Mouse (Mus musculus): ENCODE results near the gene Kcnc1.

Gene Kcnc1

DNA sequence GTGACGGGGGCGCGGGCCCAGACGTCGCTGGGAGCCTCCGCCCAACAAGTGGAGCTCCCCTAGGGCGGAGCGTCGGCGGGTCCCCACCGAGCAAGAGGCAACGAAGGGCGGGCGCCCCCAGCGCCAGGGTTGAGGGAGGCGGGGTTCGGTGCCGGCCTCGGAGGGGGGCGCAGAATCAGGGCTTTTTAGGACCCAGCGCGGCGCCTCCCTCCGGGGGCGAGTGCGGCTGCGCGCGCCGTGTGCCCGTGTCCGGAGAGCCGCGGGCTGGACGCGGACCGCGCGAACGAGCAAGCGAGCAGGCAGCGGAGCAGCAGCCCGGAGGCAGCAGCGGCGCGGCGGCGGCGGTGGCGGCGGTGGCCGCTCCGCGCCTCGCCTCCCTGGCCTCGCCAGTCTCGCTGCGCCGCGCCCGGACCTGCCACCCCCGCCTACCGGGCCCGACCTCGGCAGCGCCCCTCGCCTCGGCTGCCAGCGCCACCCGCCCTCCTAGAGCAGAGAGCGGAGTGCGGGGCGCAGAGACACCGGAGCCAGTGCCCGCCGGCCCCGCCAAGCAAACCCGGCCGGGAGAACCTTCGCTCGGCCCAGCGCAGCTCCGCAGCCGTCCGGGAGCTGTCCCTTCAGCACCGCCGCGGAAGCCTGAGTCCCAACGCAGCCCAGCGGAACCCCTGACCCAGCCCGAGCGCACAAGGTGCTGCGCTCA, at the start of gene Kcnc1:
Gene Kcnc1, plus strand, starts transcription at position 267 of the 697 bp plus-strand sequence.
- no peak for DNase-seq (ENCODE audit: low read depth, low spot score)

DNA sequence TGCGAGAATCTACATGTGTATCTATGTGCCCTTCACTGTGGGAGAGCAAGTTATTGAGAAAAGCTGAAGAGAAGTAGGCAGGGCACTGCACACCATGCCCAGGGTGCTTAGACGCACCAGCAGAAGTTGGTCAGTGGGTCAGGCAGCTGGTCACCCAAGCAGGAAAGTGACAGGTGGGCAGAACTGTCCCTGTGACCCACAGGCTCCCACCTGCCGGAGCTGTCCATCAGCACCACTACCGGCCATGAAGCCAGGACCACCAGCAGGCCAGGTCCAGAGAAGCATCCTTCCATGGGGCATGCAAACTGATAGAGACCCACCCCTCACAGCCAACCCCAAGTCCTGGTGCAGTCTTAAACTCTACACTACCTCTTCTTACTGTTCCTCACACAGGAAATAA, 48.6 kb upstream of the Kcnc1 start:
- no peak for DNase-seq (ENCODE audit: low read depth, low spot score)

DNA sequence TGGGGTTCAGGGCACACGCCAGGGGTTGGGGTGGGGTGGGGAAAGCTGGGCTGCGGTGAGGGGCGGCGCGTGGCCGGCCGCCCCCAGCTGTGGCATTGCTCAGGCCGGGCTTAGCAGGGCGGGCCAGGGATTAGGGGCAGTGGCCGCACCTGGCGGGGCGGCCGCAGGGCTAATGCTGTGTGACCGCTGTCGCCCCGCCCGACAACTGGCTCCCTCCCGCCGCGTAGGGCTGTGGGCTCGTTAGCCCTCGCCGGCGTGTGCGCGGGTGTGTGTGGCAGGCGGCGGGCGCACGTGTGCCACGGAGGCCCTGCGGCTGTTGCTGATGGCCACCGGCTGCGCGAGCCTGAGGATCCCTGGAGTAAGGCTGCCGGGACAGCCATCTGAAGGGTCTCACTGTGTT, 47.5 kb upstream of the Kcnc1 start:
- DNase-seq (ENCODE audit: low read depth, low spot score): no peak

DNA sequence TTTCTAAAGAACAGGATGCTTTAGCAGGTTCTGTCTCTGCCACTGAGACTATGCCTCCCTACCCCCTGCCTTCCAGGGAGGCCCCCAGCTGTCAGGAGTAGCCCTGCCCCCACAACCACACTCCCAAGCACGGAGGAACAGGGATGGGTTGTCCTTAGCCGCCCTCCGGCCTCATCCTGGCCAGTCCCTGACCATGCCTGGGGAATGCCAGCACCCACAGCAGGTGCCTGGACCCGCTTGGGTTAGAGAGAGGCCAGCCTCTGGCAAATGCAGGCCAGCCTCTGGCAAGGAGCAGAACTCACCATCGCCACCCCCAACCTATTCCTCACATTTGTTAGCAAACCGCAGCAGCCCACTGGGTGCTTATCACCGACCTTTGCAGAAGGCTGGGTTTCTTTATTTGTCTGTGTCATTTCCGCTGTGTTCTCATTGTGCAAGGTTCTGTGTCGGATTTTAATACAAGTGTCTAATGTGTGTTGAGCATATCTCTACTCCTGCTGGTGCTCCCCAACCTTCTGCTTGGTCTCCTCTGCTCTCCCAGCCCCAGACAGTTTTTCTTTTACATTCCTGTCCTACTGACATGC, 46.1 kb upstream of the Kcnc1 start:
- no peak for DNase-seq (ENCODE audit: low read depth, low spot score)

DNA sequence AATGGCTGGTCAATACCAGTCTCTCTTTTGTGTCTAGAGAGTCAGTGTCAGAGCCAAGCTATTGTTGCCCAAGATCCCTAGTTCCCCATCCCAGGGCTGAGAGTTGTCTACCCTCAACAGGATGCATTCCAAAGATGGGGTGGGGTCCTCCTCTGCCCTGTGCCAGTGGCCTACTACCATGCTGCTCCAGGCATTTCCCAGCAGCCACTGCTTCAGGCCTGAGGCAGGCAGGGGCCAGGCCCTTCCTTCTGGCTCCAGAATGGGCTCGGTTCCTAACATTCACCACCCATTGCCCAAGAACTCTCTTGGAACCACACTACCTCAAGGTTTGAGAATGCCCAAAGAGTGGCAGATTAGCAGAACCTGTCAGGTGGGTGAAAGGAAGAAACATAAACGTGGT, 43.5 kb upstream of the Kcnc1 start:
- DNase-seq (ENCODE audit: low read depth, low spot score): no peak

DNA sequence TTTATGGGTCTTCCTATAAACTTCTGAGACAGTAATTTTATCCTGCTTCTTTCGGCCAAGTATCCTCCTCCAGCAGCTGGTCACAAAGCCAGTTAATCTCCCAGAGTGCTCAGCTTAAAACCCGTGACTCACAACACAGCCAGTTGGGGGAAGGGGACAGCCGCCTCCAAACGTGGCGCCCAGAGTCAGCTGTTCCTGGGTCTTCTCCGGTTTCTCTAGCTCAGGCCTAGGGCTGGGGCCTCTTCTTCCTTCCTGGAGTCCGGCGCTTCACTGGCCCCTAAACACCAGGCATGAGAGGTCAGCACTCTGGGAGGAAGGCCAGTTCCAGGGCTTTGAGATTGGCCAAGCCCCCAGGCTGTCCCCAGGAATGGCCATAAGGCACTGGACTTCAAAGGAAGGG, 43.1 kb upstream of the Kcnc1 start:
- DNase-seq (ENCODE audit: low read depth, low spot score): no peak

DNA sequence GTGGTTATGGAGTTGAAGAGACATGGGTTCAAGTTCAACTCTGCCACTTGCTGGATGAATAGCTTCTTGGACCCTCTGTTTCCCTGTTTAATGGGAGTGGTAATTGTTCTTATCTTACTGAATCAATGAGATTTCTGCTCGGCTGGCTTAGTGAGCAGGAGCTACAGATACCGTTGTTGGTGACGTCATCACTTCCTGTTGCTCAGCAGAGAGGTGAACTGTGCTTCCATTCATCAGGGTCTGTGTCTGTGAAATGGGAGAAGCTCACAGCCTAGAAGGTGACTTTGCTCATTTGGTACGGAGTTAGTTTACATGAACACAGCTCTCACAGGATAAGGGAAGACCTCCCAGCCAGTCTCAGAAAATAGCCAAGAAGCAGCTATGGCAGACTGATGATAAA, 42.4 kb upstream of the Kcnc1 start:
- DNase-seq (ENCODE audit: low read depth, low spot score): no peak

DNA sequence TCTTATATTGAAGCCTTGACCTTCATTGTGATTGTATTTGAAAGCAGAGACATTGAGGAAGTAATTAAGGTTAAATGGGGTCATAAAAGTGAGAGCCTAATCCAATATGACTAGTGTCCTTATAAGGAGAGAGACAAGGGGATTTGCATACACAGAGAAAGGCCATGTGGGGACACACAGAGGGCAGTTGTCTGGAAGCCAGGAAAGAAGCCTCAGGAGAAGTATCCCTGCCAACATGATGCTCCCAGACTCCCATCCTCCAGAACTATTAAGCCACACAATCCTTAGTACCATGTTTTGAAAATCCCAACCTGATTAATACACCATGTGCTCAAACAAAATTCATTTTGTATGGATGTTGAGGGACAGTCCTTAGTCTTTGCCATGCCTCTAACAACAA, 34.5 kb upstream of the Kcnc1 start:
- no peak for DNase-seq (ENCODE audit: low read depth, low spot score)

DNA sequence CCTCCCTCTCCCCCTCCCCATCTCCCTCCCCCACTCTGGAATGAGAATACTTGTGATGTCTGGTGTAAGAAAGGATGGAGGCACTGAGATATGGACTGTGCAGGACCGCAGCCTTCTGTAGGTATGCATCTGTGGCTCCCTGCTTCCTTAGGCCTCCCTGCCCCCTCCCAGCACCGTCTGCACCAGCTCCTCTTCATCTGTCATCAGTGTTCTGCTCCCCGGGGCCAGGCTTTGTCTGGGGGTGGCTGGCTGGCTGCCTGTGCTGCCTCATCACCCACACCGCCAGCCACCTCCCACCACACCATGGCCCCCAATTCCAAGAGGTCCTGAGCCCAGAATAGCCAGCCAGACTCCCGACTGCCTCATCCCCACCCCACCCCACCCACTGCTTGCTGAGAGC, 32.1 kb upstream of the Kcnc1 start:
- no peak for DNase-seq (ENCODE audit: low read depth, low spot score)

DNA sequence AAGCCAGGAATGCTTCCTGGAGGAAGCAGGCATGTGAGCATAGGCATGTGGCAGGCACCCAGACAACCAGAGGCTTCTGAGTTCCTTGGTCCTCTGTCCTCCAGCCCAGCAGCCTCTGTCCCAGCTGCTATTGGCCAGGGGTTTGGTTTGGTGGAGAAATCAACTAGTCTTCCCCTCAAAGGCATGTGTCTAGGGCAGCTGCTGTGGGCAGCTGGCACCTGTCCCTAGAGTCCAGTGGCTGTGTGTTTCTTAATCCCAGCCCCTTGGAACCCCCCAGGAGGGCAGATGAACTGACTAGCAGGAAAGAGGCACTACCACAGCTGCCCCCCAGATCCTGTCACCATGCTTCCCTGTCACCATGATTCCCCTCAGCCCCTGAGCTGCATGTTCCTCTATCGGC, 30.5 kb upstream of the Kcnc1 start:
- no peak for DNase-seq (ENCODE audit: low read depth, low spot score)

DNA sequence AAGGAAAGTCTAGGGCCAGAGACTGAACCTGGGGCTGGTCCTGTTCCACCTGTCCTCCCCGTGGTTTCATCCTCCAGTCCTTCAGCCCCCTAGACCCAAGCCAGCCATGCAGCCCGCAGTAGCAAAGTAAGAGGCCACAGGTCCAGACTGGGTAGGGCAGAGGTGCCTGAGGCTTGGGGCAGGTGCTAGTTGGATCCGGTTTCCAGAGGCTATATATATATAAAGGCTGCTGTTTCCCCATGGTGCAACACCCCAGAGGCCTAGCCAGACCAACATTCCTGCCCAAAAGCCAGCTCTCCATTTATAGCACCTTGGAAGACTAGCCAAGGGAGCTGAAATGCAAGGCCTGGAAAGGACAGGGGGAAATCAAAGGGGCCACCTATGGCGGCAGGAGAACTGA, 25.2 kb upstream of the Kcnc1 start:
- DNase-seq (ENCODE audit: low read depth, low spot score): no peak

DNA sequence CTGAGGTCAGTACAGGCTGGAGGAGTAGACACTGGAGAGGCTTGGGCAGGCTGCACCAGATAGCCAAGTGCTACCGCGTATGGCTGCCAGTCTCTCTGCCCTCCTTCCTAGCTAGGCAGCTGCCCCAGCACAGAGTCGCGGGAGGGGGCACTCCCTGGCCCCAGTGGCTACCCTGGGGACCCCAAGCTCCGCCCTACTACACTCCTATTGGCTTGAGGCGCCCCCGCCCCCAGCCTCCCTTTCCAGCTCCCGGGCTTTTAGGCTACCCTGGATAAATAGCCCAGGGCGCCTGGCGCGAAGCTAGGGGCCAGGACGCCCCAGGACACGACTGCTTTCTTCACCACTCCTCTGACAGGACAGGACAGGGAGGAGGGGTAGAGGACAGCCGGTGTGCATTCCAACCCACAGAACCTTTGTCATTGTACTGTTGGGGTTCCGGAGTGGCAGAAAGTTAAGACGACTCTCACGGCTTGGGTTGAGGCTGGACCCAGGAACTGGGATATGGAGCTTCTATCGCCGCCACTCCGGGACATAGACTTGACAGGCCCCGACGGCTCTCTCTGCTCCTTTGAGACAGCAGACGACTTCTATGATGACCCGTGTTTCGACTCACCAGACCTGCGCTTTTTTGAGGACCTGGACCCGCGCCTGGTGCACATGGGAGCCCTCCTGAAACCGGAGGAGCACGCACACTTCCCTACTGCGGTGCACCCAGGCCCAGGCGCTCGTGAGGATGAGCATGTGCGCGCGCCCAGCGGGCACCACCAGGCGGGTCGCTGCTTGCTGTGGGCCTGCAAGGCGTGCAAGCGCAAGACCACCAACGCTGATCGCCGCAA, 19.9 kb upstream of the Kcnc1 start, which contains the start of gene Myod1:
Gene Myod1, plus strand, starts transcription at position 303 of the 836 bp plus-strand sequence.
- no peak for DNase-seq (ENCODE audit: low read depth, low spot score)

DNA sequence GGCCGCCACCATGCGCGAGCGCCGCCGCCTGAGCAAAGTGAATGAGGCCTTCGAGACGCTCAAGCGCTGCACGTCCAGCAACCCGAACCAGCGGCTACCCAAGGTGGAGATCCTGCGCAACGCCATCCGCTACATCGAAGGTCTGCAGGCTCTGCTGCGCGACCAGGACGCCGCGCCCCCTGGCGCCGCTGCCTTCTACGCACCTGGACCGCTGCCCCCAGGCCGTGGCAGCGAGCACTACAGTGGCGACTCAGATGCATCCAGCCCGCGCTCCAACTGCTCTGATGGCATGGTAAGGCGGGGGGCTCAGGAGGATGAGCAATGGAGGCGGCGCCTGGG, 19.3 kb upstream of the Kcnc1 start:
- no peak for DNase-seq (ENCODE audit: low read depth, low spot score)

DNA sequence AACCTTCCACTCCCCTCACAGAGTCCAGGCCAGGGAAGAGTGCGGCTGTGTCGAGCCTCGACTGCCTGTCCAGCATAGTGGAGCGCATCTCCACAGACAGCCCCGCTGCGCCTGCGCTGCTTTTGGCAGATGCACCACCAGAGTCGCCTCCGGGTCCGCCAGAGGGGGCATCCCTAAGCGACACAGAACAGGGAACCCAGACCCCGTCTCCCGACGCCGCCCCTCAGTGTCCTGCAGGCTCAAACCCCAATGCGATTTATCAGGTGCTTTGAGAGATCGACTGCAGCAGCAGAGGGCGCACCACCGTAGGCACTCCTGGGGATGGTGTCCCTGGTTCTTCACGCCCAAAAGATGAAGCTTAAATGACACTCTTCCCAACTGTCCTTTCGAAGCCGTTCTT, 18.2 kb upstream of the Kcnc1 start:
- no peak for DNase-seq (ENCODE audit: low read depth, low spot score)

DNA sequence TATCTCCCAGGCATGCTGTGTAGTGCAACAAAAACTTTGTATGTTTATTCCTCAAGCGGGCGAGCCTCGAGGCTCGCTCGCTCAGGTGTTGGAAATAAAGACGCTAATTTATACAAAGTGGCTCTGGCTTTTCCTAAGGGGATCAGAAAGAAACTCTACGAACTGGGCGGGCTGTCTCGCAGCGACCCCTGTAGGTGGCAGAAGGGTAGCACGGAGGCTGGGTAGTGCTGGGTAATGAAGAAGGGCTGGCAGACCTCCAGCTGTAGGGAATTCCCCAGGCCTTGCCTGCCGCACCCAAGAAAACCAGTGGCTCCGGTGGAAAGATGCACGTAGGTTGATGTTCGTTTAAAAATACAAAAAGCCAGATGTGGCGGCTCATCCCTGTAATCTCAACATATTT, 17.3 kb upstream of the Kcnc1 start:
- DNase-seq (ENCODE audit: low read depth, low spot score): peak; percentile 38

DNA sequence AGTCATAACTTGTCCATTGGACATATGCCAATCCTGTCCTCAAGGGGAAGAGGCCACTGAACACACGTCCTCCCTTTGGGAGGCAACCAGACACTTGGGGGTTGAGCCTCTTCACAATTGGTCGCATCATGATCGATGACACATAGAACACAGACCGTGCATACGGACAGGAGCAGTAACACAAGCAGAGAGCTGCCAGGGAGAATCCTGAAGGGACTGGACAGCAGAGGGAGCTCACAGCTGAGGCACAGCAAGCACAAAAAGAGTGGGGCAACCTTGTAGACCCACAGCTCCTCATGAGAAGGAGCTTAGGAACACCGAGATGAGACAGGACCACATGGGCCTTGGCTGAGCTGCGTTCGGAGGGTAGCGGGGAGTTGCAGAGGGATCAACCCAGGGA, 15.7 kb upstream of the Kcnc1 start:
- no peak for DNase-seq (ENCODE audit: low read depth, low spot score)

DNA sequence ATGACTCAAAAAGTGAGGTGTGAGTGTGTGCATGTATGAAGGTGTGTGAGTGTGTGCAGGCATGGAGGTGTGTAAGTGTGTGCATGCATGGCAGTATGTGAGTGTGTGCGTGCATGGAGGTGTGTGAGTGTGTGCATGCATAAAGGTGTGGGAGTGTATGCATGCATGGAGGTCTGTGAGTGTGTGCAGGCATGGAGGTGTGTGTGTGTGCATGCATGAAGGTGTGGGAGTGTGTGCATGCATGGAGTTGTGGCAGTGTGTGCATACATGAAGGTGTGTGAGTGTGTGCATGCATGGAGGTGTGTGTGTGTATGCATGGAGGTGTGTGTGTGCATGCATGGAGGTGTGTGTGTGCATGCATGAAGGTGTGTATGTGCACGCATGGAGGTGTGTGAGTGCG, 8.9 kb upstream of the Kcnc1 start:
- no peak for DNase-seq (ENCODE audit: low read depth, low spot score)

DNA sequence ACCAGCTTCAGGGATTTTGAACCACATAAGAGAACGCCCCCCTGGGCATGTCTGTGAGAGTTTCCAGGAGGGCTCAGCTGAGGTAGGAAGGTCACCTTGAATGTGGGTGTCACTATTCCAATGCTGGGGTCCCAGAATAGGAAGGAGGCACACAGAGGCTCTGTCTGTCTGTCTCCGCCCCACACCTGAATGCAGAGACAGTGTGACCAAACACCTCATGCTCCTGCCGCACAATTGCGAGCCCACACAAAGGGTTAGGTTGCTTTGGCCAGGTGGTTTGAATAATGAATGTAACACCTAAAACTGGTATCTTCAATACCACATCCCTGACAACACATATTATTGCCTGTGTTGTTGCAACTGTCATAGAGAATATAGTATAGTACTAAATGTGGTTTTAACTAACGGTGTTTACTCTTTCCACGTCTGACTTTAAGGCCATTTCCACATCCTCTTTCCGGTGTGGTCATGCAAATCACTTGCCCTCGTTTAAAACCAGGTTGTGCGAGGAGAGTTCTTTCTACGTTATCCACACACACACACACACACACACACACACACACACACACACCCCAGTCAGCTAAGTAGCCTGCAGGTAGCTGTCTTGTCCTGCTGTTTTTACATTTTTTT, 6.7 kb upstream of the Kcnc1 start:
- DNase-seq (ENCODE audit: low read depth, low spot score): no peak

DNA sequence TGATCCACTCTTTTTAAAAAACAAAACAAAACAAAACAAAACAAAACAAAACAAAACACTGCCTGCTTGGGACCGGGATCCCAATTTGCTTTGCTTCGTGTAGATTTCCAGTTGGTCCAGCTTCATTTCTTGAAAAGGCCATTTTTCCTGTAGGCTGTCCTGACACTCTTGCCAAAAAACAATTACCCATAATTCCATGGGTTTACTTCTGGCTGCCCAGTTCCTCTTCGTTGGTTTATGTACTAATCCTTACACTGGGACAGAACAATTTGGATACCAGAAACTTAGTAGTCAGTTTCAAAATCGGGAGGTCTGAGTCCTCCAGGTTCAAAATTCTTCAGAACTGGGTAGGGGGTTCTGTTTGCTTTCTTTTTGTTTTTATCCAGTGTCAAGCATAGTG, 6.1 kb upstream of the Kcnc1 start:
- no peak for DNase-seq (ENCODE audit: low read depth, low spot score)

DNA sequence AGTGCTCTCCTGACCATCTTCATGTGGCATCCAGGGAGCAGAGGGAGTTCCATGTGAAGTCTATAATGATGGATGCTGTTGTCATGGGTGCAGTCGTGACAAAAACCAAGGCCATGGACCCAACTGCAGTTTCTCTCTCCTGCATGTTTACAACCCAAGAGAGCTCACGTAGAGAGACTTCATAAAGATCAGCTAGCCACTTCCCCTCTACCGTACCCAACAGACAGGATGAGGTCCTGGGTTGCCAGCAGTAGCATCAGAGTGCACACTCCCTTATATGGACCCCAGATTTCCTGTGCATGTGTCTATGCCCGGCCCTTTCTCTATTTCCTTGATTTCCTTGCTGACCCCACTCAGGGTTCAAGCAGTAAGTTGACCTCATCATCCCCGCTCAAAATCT, 4.6 kb upstream of the Kcnc1 start:
- DNase-seq (ENCODE audit: low read depth, low spot score): no peak

DNA sequence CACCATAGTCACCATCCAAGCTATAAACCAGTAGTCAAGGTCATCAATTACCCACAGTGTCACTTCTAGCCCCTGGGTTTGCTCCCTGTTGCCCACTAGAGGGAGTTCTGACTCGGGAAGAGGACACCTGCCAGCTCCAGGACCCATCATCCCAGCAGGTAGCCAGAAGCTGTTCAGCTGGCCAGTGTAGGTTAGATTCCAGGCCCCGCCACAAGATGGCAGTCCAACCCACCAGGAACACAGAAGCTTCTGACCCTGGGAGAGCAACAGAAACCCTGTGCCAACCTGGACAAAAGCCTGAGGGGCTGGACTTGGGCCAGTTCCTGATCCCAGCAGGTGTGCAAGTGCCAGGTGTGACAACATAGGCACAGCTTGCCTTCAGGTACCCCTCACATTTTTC, 3.2 kb upstream of the Kcnc1 start:
- peak; percentile 67 for DNase-seq (ENCODE audit: low read depth, low spot score)

DNA sequence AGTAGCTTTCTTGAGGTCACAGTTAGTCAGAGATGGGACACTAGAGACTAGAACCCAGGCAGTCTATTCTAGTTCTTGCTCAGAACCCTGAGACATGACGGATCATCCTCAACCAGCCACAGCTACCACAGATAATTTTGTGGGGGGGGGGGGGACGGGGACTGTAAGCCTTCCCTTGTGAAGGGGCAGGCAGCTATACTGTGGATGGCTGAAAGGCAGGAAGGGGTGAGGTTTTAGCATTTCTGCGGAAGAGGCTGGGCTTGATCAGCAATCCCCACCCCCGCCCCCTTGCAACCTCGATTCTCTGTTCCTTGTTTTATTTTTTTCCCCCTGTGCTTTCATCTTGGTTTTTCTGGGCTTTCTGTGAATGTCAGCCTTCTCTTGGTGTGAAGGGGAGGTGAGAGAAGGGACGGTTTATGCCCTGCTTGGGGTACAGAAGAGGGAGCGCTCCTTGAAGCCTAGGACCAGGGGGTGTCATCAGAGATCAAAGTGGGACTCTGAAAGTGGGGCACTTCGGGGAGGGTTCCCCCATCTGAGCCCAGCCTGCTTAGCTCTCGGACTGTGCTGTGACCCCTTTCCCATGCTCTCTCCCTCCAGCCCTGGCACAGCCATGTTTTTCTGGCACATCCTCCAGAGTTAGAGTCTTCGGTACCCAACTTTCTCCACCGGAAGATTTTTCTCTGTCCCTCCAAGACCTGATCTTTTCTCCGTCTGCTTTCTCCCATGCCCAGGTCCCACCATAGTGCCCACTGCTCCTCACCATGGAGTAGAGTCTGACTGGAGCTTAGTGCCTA, 2.4 kb upstream of the Kcnc1 start:
- no peak for DNase-seq (ENCODE audit: low read depth, low spot score)
